Mouse (Mus musculus): ENCODE data around the gene Hdgfl2.

- TF ChIP-seq GATA1 (IDR thresholded peaks at IDR 0.05; ENCODE audit: borderline replicate concordance, low read length) (no peak), FLI1 (IDR thresholded peaks at IDR 0.05; ENCODE audit: low read length) (no peak)
These were observed 42.5 kb upstream of the Hdgfl2 start for GRCm38 (mm10) chr17:56036901-56037287.
